Mouse (Mus musculus): ENCODE measurements around the gene Cldnd2. TPM values are rescaled to one million over a fixed set of nuclear protein-coding genes. Genes with fewer than 3 reads are reported as not detected.

Cldnd2 gene
- polyA plus RNA-seq, 1 experiment from 2014 or later, result not detected

DNA sequence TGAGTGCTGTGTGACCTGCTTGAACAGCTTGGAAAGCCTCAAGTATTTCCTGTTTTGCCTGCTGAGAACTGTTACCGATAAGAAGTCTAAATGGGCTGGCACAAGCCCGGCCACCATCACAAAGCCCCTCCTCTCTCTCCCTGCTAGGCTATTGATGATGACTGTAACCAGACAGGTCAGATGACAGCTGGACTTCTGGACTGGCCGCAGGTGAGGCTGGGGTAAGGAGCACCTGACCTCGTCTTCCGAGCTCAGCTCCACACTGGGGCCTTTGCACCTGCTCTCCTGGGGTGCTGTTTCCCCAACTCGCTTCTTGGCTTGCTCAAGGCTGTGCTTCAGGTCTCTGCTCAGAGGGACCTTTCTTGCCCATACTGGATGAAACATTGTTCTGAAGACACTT is 13.8 kb downstream of the Cldnd2 start:
- 85% methylated on average over 6 of the region's 6 CpGs for WGBS
- no peak for ATAC-seq (ENCODE audit: insufficient read depth, low FRiP score)
- Histone ChIP-seq H3K4me1 (ENCODE audit: control insufficient read depth, insufficient read depth, low read length) (no peaks in the 10 kb centered on the region), H3K9ac (ENCODE audit: low read length) (no peak overlapping the region), H3K4me3 (replicated peaks; ENCODE audit: low read length) (no peak overlapping the region), H3K36me3 (ENCODE audit: control insufficient read depth, insufficient read depth, low read length) (peaks cover 13% of the 10 kb centered on the region), H3K27ac (ENCODE audit: low read length) (peak overlapping the region; percentile 4; the same call in 1 of the 2 replicates), H3K4me2 (ENCODE audit: low read depth, low read length) (no peak overlapping the region), H3K27me3 (ENCODE audit: control insufficient read depth, insufficient read depth, low read length) (no peaks in the 10 kb centered on the region), H3K9me3 (replicated peaks; ENCODE audit: control insufficient read depth, low read length) (no peaks in the 10 kb centered on the region)

DNA sequence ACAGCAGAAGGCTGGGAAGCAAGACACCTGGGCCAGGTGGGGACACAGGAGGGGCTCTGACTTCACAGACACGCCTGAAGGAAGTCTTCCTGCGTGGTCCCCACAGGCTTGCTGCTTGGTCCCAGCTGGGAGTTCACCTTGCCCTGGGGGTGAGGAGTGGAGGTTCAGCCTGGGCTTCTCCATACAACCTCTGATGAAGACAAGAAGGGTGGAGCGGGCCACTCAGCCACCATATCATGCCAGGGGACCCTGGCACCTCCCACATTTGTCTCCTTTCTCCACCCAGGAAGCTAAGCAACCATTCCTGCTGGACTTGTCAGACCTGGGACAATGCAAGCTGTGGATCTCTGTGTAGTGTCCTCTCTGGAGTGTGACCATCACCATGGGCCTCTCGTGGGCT is 22.3 kb downstream of the Cldnd2 start, which contains the start of gene Vsig10l:
Vsig10l (plus strand) TSS at position 301 of the 400 bp plus-strand sequence.
- H3K9me3 ChIP-seq (replicated peaks; ENCODE audit: control insufficient read depth, low read length), result no peaks in the 10 kb centered on the region
- no peak within 1 kb of the TSS for H3K4me3 ChIP-seq (replicated peaks; ENCODE audit: low read length)
- no peak for ATAC-seq (ENCODE audit: insufficient read depth, low FRiP score)
- no peak within 1 kb of the TSS; the same call in 1 of the 2 replicates for H3K9ac ChIP-seq (ENCODE audit: low read length)
- H3K4me2 ChIP-seq (ENCODE audit: low read depth, low read length), result no peak within 1 kb of the TSS
- H3K27me3 ChIP-seq (ENCODE audit: control insufficient read depth, insufficient read depth, low read length), result no peaks in the 10 kb centered on the region
- H3K4me1 ChIP-seq (ENCODE audit: control insufficient read depth, insufficient read depth, low read length), result peaks cover 9% of the 10 kb centered on the region; the same call in 1 of the 2 replicates
- 0 out of 2 replicates have a peak within 1 kb of the TSS, but pooled peaks have one; percentile 19 for H3K27ac ChIP-seq (ENCODE audit: low read length)
- no peaks in the 10 kb centered on the region for H3K36me3 ChIP-seq (ENCODE audit: control insufficient read depth, insufficient read depth, low read length)
- WGBS, result 61% methylated on average over 4 of the region's 4 CpGs

DNA sequence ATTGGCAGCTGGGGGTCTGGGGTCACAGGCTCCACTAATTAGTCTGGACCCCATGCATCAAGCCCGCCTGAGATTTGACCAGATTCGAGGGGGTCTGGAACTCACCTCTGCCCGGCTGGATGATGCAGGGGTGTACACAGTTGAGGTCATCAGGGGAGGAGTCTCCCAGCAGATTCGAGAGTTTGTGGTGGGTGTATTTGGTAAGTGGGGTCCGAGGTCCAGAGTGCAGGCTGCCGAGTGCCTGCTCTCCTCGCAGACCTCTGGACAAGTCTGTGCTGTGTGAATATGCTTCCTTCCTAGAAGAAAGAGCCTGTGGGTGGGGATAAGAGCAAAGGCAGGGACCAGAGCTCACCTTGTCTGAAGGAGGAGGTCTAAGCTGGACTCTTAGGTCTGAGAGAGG is 23.4 kb downstream of the Cldnd2 start:
- H3K27ac ChIP-seq (ENCODE audit: low read length), result no peak overlapping the region
- no peak for ATAC-seq (ENCODE audit: insufficient read depth, low FRiP score)
- H3K9ac ChIP-seq (ENCODE audit: low read length), result no peak overlapping the region
- no peaks in the 10 kb centered on the region for H3K9me3 ChIP-seq (replicated peaks; ENCODE audit: control insufficient read depth, low read length)
- no peaks in the 10 kb centered on the region for H3K27me3 ChIP-seq (ENCODE audit: control insufficient read depth, insufficient read depth, low read length)
- no peaks in the 10 kb centered on the region for H3K36me3 ChIP-seq (ENCODE audit: control insufficient read depth, insufficient read depth, low read length)
- no peak overlapping the region for H3K4me3 ChIP-seq (replicated peaks; ENCODE audit: low read length)
- no peak overlapping the region for H3K4me2 ChIP-seq (ENCODE audit: low read depth, low read length)
- WGBS, result 70% methylated on average over 7 of the region's 7 CpGs
- peaks cover 9% of the 10 kb centered on the region; the same call in 1 of the 2 replicates for H3K4me1 ChIP-seq (ENCODE audit: control insufficient read depth, insufficient read depth, low read length)

DNA sequence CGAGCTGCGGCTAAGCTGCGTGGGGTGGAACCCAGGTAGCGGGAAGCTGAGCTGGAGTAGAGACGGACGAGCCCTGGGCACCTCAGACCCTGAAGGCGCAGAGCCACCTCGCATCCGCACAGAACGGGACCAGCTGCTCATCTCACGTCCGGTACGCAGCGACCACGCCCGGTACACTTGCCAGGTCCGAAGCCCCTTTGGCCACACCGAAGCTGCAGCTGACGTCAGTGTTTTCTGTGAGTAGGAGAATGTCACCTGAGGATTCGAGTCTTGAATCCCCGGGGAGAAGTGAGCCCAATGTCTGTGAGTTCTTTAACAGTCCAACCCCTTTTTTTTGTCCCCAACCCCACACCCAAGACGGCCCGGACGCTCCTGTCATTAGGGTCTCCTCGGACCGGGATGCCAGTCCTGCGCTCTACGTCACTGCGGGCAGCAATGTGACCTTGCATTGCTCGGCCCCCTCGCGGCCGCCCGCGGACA is 24.3 kb downstream of the Cldnd2 start:
- Histone ChIP-seq H3K4me1 (ENCODE audit: control insufficient read depth, insufficient read depth, low read length) (peaks cover 9% of the 10 kb centered on the region; the same call in 1 of the 2 replicates), H3K4me2 (ENCODE audit: low read depth, low read length) (peak overlapping the region; percentile 97), H3K4me3 (replicated peaks; ENCODE audit: low read length) (peak overlapping the region; percentile 59), H3K9ac (ENCODE audit: low read length) (peak overlapping the region; percentile 77), H3K27ac (ENCODE audit: low read length) (peak overlapping the region; percentile 42; the same call in 1 of the 2 replicates), H3K27me3 (ENCODE audit: control insufficient read depth, insufficient read depth, low read length) (no peaks in the 10 kb centered on the region), H3K36me3 (ENCODE audit: control insufficient read depth, insufficient read depth, low read length) (no peaks in the 10 kb centered on the region), H3K9me3 (replicated peaks; ENCODE audit: control insufficient read depth, low read length) (no peaks in the 10 kb centered on the region)
- no peak for ATAC-seq (ENCODE audit: insufficient read depth, low FRiP score)
- WGBS, result 4% methylated on average over 35 of the region's 35 CpGs

DNA sequence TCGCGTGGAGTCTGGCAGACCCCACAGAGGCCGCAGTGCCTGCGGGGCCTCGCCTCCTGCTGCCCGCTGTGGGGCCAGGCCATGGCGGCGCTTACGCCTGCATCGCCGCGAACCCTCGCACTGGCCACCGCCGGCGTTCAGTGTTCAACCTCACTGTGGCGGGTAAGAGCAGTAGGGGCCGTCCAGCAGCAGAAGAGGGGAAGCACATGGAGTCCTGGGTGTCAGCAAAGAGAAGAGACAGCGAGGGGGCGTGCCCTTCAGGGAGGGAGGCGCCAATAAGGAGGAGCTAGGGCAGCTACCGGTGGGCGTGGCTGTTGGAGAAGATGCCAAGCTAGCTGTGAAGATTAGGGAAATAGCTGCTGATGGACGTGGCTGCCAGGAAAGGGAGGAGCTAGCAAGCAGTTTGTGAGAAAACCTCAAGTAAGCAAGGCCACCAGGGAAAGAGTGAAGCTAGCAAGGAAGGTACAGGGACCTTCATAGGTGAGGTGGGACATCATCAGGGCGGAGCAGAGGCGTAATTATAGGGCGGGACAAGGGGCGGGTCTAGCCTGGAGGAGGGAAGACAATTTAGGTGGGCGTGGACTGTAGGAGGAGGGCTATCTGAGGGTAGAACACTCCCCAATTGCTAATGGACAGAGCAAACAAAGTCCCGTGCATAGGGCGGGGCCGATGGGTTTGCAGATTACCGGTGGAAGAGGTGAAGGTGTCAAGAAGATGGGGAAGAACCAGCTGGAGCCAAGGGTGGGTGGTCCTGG is 24.9 kb downstream of the Cldnd2 start:
- Histone ChIP-seq H3K9me3 (replicated peaks; ENCODE audit: control insufficient read depth, low read length) (no peaks in the 10 kb centered on the region), H3K9ac (ENCODE audit: low read length) (peak overlapping the region; percentile 77), H3K4me2 (ENCODE audit: low read depth, low read length) (peak overlapping the region; percentile 97), H3K27ac (ENCODE audit: low read length) (peak overlapping the region; percentile 42; the same call in 1 of the 2 replicates), H3K4me3 (replicated peaks; ENCODE audit: low read length) (peak overlapping the region; percentile 59), H3K4me1 (ENCODE audit: control insufficient read depth, insufficient read depth, low read length) (peaks cover 9% of the 10 kb centered on the region; the same call in 1 of the 2 replicates), H3K36me3 (ENCODE audit: control insufficient read depth, insufficient read depth, low read length) (no peaks in the 10 kb centered on the region), H3K27me3 (ENCODE audit: control insufficient read depth, insufficient read depth, low read length) (no peaks in the 10 kb centered on the region)
- WGBS, result under 1% methylated on average over 33 of the region's 33 CpGs
- ATAC-seq (ENCODE audit: insufficient read depth, low FRiP score), result peak; percentile 91

DNA sequence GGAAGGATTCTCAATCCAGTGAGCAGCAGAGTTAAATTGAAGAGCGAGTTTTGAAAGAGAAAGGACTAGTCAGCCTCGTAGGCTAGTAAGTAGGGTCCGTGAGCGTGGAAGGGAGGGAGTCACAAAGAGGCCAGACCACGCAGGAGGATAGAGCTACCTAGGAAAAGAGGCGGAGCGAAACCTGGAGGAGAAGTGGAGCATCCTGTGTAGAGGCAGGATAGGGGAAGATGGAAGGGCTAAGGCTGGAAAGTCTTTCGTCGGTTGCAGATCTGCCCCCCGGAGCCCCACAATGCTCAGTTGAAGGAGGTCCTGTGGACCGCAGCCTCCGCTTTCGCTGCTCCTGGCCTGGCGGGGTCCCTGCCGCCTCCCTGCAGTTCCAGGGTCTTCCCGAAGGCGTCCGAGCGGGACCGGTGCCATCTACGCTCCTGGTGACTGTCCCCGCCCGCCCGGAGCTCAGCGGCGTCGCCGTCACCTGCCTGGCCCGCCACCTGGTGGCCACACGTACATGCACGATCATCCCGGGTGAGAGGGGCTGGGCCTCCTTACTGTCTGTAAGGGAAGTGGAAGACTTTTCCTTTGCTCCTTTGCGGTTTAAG is 25.6 kb downstream of the Cldnd2 start:
- H3K36me3 ChIP-seq (ENCODE audit: control insufficient read depth, insufficient read depth, low read length), result no peaks in the 10 kb centered on the region
- peak overlapping the region; percentile 77 for H3K9ac ChIP-seq (ENCODE audit: low read length)
- under 1% methylated on average over 33 of the region's 33 CpGs for WGBS
- peaks cover 9% of the 10 kb centered on the region; the same call in 1 of the 2 replicates for H3K4me1 ChIP-seq (ENCODE audit: control insufficient read depth, insufficient read depth, low read length)
- peak; percentile 52; the same call in 1 of the 2 replicates for ATAC-seq (ENCODE audit: insufficient read depth, low FRiP score)
- H3K4me3 ChIP-seq (replicated peaks; ENCODE audit: low read length), result peak overlapping the region; percentile 59
- no peaks in the 10 kb centered on the region for H3K27me3 ChIP-seq (ENCODE audit: control insufficient read depth, insufficient read depth, low read length)
- H3K9me3 ChIP-seq (replicated peaks; ENCODE audit: control insufficient read depth, low read length), result no peaks in the 10 kb centered on the region
- peak overlapping the region; percentile 25; the same call in 1 of the 2 replicates for H3K27ac ChIP-seq (ENCODE audit: low read length)
- peak overlapping the region; percentile 97 for H3K4me2 ChIP-seq (ENCODE audit: low read depth, low read length)

DNA sequence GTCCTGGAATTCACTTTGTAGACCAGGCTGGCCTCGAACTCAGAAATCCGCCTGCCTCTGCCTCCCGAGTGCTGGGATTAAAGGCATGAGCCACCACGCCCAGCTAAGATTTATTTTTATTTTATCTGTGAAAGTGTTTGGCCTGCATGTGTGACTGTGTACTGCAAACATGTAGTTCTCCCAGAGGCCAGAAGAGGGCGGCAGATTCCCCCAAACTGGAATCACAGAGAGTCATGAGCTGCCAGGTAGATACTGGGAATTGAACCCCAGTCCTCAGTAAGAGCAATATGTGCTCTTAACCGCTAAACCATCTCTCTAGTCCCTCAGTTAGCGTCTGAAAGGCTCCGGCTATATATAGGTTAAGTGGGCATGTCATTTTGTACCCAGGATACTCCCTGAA is 29.8 kb downstream of the Cldnd2 start:
- WGBS, result 44% methylated on average over 8 of the region's 8 CpGs
- ATAC-seq (ENCODE audit: insufficient read depth, low FRiP score), result no peak
- H3K4me2 ChIP-seq (ENCODE audit: low read depth, low read length), result no peak overlapping the region

DNA sequence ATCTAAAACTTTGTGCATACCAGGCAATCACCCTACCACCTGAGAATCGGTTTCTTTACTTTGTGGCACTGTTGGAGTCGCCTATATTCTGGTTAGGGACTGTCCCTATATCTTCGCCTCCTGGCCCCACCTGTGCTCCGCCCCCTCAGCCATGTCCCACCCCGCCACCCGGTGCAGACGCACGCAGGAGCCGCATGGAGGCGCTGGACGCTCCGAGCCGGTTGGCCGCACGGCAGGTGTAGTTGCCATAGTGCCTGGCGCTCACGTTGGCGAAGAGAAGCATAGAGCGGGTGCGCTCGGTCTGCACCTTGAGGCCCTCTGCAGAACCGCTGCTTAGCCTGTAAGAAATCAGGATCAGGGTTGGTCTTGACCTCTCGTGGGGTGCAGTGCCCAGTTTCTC is 35.1 kb downstream of the Cldnd2 start:
- H3K9ac ChIP-seq (ENCODE audit: low read length), result no peak overlapping the region
- no peak overlapping the region for H3K4me3 ChIP-seq (replicated peaks; ENCODE audit: low read length)
- 14% methylated on average over 23 of the region's 23 CpGs for WGBS
- H3K27ac ChIP-seq (ENCODE audit: low read length), result no peak overlapping the region
- H3K36me3 ChIP-seq (ENCODE audit: control insufficient read depth, insufficient read depth, low read length), result no peaks in the 10 kb centered on the region
- H3K9me3 ChIP-seq (replicated peaks; ENCODE audit: control insufficient read depth, low read length), result no peaks in the 10 kb centered on the region
- H3K27me3 ChIP-seq (ENCODE audit: control insufficient read depth, insufficient read depth, low read length), result peaks cover 30% of the 10 kb centered on the region
- no peak overlapping the region for H3K4me2 ChIP-seq (ENCODE audit: low read depth, low read length)
- no peak for ATAC-seq (ENCODE audit: insufficient read depth, low FRiP score)
- no peaks in the 10 kb centered on the region for H3K4me1 ChIP-seq (ENCODE audit: control insufficient read depth, insufficient read depth, low read length)

More for the DNA sequence above, 29.8 kb downstream of the Cldnd2 start:
- H3K9me3 ChIP-seq (replicated peaks; ENCODE audit: control insufficient read depth, low read length), result no peaks in the 10 kb centered on the region
- no peak overlapping the region for H3K27ac ChIP-seq (ENCODE audit: low read length)
- no peak overlapping the region for H3K4me3 ChIP-seq (replicated peaks; ENCODE audit: low read length)
- H3K27me3 ChIP-seq (ENCODE audit: control insufficient read depth, insufficient read depth, low read length), result peaks cover 3% of the 10 kb centered on the region; the same call in 1 of the 2 replicates
- no peaks in the 10 kb centered on the region for H3K36me3 ChIP-seq (ENCODE audit: control insufficient read depth, insufficient read depth, low read length)
- H3K9ac ChIP-seq (ENCODE audit: low read length), result no peak overlapping the region
- 0 out of 2 replicates have a peak, but pooled peaks cover 2% of the 10 kb centered on the region for H3K4me1 ChIP-seq (ENCODE audit: control insufficient read depth, insufficient read depth, low read length)

DNA sequence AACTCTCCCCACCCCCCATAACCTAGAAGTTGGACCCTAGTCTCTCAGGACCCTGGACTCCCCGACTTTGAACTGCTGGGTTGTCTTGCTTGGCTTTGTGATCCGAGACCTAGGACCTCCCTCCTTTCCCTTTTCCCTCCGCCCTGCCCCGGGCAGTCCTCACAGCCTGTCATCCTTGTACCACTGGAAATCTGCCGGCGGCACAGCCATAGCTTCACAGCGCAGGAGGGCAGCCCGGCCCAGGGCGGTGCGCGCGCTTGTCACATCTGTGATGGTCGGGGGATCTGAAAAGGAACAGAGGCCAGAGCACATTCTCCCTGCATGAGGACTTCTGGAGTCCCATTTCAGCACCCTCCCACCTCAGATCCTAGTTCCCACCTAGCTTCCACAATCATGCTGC is 35.8 kb downstream of the Cldnd2 start:
- no peak for ATAC-seq (ENCODE audit: insufficient read depth, low FRiP score)
- H3K4me3 ChIP-seq (replicated peaks; ENCODE audit: low read length), result no peak overlapping the region
- no peak overlapping the region for H3K4me2 ChIP-seq (ENCODE audit: low read depth, low read length)
- no peak overlapping the region for H3K27ac ChIP-seq (ENCODE audit: low read length)
- no peaks in the 10 kb centered on the region for H3K4me1 ChIP-seq (ENCODE audit: control insufficient read depth, insufficient read depth, low read length)
- H3K36me3 ChIP-seq (ENCODE audit: control insufficient read depth, insufficient read depth, low read length), result no peaks in the 10 kb centered on the region
- H3K27me3 ChIP-seq (ENCODE audit: control insufficient read depth, insufficient read depth, low read length), result peaks cover 30% of the 10 kb centered on the region
- 9% methylated on average over 13 of the region's 13 CpGs for WGBS
- H3K9me3 ChIP-seq (replicated peaks; ENCODE audit: control insufficient read depth, low read length), result no peaks in the 10 kb centered on the region
- no peak overlapping the region for H3K9ac ChIP-seq (ENCODE audit: low read length)

Measured in stomach, embryonic 16.5 days (tissue).